Mouse (Mus musculus) spleen, postnatal 4 days (tissue): ENCODE data around the gene Cabp2.

Experiments
- DNase-seq, 2 experiments: peaks; one replicate each; pipeline ENCODE4 v3.0.0; 2022; ENCODE audit warnings: low spot score in 2 of 2

The Cabp2 gene

GRCm38 (mm10) chr19:4082219-4082965 is 1.0 kb downstream of the Cabp2 start:
- peak in 1 of 2 experiments; percentile 58 for DNase-seq

GRCm38 (mm10) chr19:4083316-4083715 is 1.9 kb downstream of the Cabp2 start:
- no peak for DNase-seq

GRCm38 (mm10) chr19:4083826-4084225 is 2.4 kb downstream of the Cabp2 start:
- DNase-seq = peak in 1 of 2 experiments; percentile 13

GRCm38 (mm10) chr19:4084984-4085383 is 3.6 kb downstream of the Cabp2 start:
- DNase-seq = no peak

GRCm38 (mm10) chr19:4086156-4086555 is 4.8 kb downstream of the Cabp2 start:
- DNase-seq = no peak

- DNase-seq = no peak
Measured at GRCm38 (mm10) chr19:4087090-4087489, 5.7 kb downstream of the Cabp2 start.

- no peak for DNase-seq
Measured at GRCm38 (mm10) chr19:4088146-4088545, 6.8 kb downstream of the Cabp2 start.

GRCm38 (mm10) chr19:4089128-4089527 is 7.8 kb downstream of the Cabp2 start:
- no peak for DNase-seq

- DNase-seq = no peak
Measured at GRCm38 (mm10) chr19:4090446-4090845, 9.1 kb downstream of the Cabp2 start.

GRCm38 (mm10) chr19:4091383-4091782 is 10.0 kb downstream of the Cabp2 start:
- no peak for DNase-seq

GRCm38 (mm10) chr19:4092750-4093149 is 11.4 kb downstream of the Cabp2 start:
- DNase-seq = no peak

GRCm38 (mm10) chr19:4093772-4094171 is 12.4 kb downstream of the Cabp2 start:
- no peak for DNase-seq

- no peak for DNase-seq
Measured at GRCm38 (mm10) chr19:4094348-4094747, 13.0 kb downstream of the Cabp2 start.

- DNase-seq = no peak
Measured at GRCm38 (mm10) chr19:4094774-4095303, 13.5 kb downstream of the Cabp2 start.

GRCm38 (mm10) chr19:4095802-4096201 is 14.4 kb downstream of the Cabp2 start:
- DNase-seq = no peak

GRCm38 (mm10) chr19:4096642-4097440 is 15.5 kb downstream of the Cabp2 start, which contains the start of gene Cdk2ap2:
Gene Cdk2ap2 (plus strand): TSS chr19:4097182.
- peak; percentile 99 to 100 for DNase-seq

GRCm38 (mm10) chr19:4097441-4097825 is 16.1 kb downstream of the Cabp2 start:
- DNase-seq = peak; percentile 88 to 93

GRCm38 (mm10) chr19:4098426-4098825 is 17.0 kb downstream of the Cabp2 start:
- DNase-seq = peak in 1 of 2 experiments; percentile 78

- peak; percentile 96 to 99 for DNase-seq
Measured at GRCm38 (mm10) chr19:4099056-4099455, 17.7 kb downstream of the Cabp2 start.

GRCm38 (mm10) chr19:4099837-4100717 is 18.7 kb downstream of the Cabp2 start, which contains the start of gene Pitpnm1:
Gene Pitpnm1 (plus strand): TSS chr19:4099998.
- peak; percentile 85 to 93 for DNase-seq

GRCm38 (mm10) chr19:4100718-4101261 is 19.4 kb downstream of the Cabp2 start:
- DNase-seq = peak in 1 of 2 experiments; percentile 73
